Mouse (Mus musculus): ENCODE data around the gene Il2ra.
"Not testable (repeated sequence)": the region's sequence is repeated elsewhere in the genome, so short reads cannot be mapped to it uniquely, and the experiment has no call there.

Il2ra gene

GRCm38 (mm10) chr2:11642451-11642941 lies at the start of gene Il2ra:
TSS of gene Il2ra (plus strand) at chr2:11642807.
- in situ Hi-C loops (cut with MseI, MboI) = no loop called here

GRCm38 (mm10) chr2:11596690-11597089 lies 45.9 kb upstream of the Il2ra start:
- in situ Hi-C loops (cut with MseI, MboI) = no loop called here

GRCm38 (mm10) chr2:11597906-11598305 lies 44.7 kb upstream of the Il2ra start:
- in situ Hi-C loops (cut with MseI, MboI) = no loop called here

GRCm38 (mm10) chr2:11601795-11602194 lies 40.8 kb upstream of the Il2ra start:
- in situ Hi-C loops (cut with MseI, MboI) = loop anchor here in 1 of 2 experiments (10.0 kb wide), 1 partner anchor 63 kb away; no protein-coding TSS in a partner anchor

GRCm38 (mm10) chr2:11602506-11603489 lies 39.8 kb upstream of the Il2ra start:
- in situ Hi-C loops (cut with MseI, MboI) = loop anchor here in 1 of 2 experiments (10.0 kb wide), 1 partner anchor 62 kb away; no protein-coding TSS in a partner anchor

- in situ Hi-C loops (cut with MseI, MboI) = loop anchor here in 1 of 2 experiments (10.0 kb wide), 1 partner anchor 61 kb away; no protein-coding TSS in a partner anchor
These were observed 38.6 kb upstream of the Il2ra start, which contains the start of gene Rbm17 for GRCm38 (mm10) chr2:11604053-11604452. TSS of gene Rbm17 (minus strand) at chr2:11604153.

GRCm38 (mm10) chr2:11604911-11605310 lies 37.7 kb upstream of the Il2ra start:
- in situ Hi-C loops (cut with MseI, MboI) = loop anchor here in 1 of 2 experiments (10.0 kb wide), 1 partner anchor 60 kb away; no protein-coding TSS in a partner anchor

- in situ Hi-C loops (cut with MseI, MboI) = loop anchor here in 1 of 2 experiments (10.0 kb wide), 1 partner anchor 58 kb away; no protein-coding TSS in a partner anchor
These were observed 35.9 kb upstream of the Il2ra start for GRCm38 (mm10) chr2:11606718-11607117.

GRCm38 (mm10) chr2:11612939-11613338 lies 29.7 kb upstream of the Il2ra start:
- in situ Hi-C loops (cut with MseI, MboI) = not testable (repeated sequence)

- in situ Hi-C loops (cut with MseI, MboI) = no loop called here
These were observed 25.8 kb upstream of the Il2ra start for GRCm38 (mm10) chr2:11616846-11617245.

GRCm38 (mm10) chr2:11619598-11619997 lies 23.0 kb upstream of the Il2ra start:
- in situ Hi-C loops (cut with MseI, MboI) = no loop called here

- in situ Hi-C loops (cut with MseI, MboI) = no loop called here
These were observed 19.4 kb upstream of the Il2ra start for GRCm38 (mm10) chr2:11623173-11623572.

GRCm38 (mm10) chr2:11623726-11624125 lies 18.9 kb upstream of the Il2ra start:
- in situ Hi-C loops (cut with MseI, MboI) = no loop called here

GRCm38 (mm10) chr2:11625890-11626289 lies 16.7 kb upstream of the Il2ra start, which contains the start of gene Gm17490:
TSS of gene Gm17490 (minus strand) at chr2:11626264.
- in situ Hi-C loops (cut with MseI, MboI) = no loop called here

GRCm38 (mm10) chr2:11635035-11635434 lies 7.6 kb upstream of the Il2ra start:
- in situ Hi-C loops (cut with MseI, MboI) = no loop called here

GRCm38 (mm10) chr2:11635471-11636137 lies 7.0 kb upstream of the Il2ra start:
- in situ Hi-C loops (cut with MseI, MboI) = no loop called here

GRCm38 (mm10) chr2:11636138-11636480 lies 6.5 kb upstream of the Il2ra start:
- in situ Hi-C loops (cut with MseI, MboI) = no loop called here

- in situ Hi-C loops (cut with MseI, MboI) = no loop called here
These were observed 5.5 kb upstream of the Il2ra start for GRCm38 (mm10) chr2:11637115-11637514.

- in situ Hi-C loops (cut with MseI, MboI) = no loop called here
These were observed 1.4 kb downstream of the Il2ra start for GRCm38 (mm10) chr2:11644057-11644456.

- in situ Hi-C loops (cut with MseI, MboI) = no loop called here
These were observed 2.7 kb downstream of the Il2ra start for GRCm38 (mm10) chr2:11645297-11645696.

GRCm38 (mm10) chr2:11651476-11651875 lies 8.9 kb downstream of the Il2ra start:
- in situ Hi-C loops (cut with MseI, MboI) = no loop called here

- in situ Hi-C loops (cut with MseI, MboI) = no loop called here
These were observed 9.6 kb downstream of the Il2ra start for GRCm38 (mm10) chr2:11652196-11652595.
